Mouse (Mus musculus) MEL-GATA-1-ER (cell line): ENCODE data around the gene Tmem116.
"Not testable (repeated sequence)": the region's sequence is repeated elsewhere in the genome, so short reads cannot be mapped to it uniquely, and the experiment has no call there.

Experiments used
- DNase-seq: peaks from one replicate; pipeline ENCODE4 v3.0.0-alpha.2; 2012; ENCODE audit warnings: low read depth; ENCODE audit errors: extremely low read depth

Gene Tmem116

DNA sequence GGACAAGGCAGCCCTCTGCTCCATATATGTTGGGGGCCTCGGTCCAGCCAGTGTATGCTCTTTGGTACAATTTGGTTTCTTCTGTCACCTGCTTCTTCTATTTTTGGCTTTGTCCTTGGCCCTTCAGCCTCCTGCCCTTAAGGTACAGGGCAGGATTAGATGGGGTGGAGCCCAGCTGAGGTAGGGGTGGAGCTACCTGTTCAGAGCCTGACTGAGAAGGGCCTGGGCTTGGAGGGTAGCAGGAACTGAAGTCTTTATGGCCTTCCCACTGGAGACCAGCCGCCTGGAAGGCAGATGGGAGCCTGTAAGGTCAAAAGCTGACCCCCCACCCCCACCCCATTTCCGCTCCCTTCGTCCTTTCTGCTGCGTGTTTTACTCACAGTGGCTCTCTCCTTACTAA, 11.3 kb downstream of the Tmem116 start:
- no peak for DNase-seq

GRCm38 (mm10) chr5:121463601-121464250, 12.0 kb downstream of the Tmem116 start:
- no peak for DNase-seq

DNA sequence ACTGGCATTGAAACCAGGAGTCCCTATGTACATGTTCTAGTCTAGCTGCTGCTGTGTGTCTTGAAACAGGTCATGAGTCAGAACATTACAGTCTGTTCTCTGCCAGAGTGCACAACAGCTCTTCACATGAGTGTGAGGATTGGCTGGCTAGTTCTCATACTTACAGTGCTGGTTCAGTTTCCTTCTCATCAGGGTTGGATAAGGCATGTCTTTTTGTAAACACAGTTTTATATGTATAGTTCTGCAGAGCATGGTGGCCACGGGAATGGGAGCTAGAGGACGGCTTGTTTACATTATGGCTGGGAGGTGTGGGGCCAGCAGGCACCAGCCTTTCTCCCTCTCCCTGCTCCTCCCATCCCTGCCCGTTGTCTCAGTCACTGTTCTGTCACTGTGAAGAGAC, 17.9 kb downstream of the Tmem116 start:
- no peak for DNase-seq

DNA sequence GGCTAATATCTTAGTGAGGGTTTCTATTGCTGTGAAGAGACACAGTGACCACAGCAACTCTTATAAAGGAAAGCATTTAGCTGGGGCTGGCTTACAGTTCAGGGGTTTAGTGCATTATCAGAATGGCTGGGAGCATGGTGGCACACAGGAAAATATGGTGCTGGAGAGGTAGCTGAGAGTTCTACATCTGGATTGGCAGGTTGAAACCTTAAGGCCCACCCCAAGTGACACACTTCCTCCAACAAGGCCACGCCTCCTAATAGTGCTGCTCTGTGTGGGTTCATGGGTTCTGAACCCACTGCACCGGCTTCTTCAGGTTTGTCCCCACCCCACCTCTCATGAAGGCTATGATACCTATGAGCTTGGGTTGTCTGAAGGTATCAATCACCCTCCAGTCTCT, 20.7 kb downstream of the Tmem116 start:
- no peak for DNase-seq

DNA sequence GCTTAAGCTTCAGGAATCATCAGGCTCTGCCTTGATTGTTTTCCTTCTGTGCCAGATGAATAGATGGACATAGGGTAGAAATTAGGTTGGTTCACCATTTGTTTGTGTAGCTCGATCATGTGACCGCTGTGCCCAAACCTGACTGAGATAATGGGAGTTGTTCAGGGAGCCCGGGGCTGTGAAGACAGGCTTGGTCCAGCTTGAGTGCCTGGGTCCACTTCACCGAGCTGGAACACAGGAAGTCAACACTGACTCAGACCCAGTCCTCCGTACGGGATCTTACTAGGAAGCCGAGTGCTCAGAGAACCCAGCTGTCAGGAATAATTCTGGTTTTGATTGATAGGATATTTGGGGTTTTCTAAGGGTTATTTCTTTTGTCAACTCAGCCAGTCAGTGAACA, 22.9 kb downstream of the Tmem116 start:
- DNase-seq, result no peak

DNA sequence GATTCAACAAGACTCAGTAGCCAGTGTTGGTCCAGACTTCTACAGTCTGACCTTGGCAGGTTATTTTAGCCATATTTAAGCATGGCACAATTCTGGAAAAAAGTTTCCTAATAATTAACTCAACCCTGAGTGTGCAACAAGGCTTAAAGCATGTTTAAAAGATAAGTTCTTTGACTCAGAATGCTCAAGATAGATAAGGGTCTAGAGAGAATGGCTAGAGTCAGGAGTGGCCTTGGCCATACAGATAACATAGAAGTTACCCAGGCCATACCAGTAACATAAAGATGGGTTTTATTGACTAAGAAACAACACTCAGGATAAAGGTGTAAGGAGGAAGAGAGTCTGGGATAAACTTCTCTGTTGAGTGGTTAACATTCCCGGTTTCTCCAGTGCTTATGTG, 24.3 kb downstream of the Tmem116 start:
- DNase-seq, result peak; percentile 20

- peak; percentile 60 for DNase-seq
These were observed 26.0 kb downstream of the Tmem116 start for GRCm38 (mm10) chr5:121477680-121478079.

DNA sequence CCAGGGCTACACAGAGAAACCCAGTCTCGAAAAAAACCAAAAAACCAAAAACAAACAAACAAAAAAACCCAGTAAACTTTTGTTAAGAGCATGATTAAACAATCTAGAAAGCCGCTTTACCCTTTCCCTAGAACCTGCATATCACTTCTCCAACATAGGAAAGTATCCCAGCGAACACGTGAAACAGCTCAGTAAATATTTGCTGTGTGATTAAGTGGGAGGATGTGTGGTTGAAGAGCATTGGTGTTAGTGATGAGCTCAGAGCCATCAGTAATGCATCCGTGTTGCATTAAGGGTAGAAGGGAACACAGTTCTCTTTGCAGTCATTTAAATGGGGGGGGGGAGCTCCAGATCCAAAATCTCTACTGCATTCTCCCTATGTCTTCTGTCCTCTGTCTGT, 33.1 kb downstream of the Tmem116 start:
- DNase-seq, result no peak

DNA sequence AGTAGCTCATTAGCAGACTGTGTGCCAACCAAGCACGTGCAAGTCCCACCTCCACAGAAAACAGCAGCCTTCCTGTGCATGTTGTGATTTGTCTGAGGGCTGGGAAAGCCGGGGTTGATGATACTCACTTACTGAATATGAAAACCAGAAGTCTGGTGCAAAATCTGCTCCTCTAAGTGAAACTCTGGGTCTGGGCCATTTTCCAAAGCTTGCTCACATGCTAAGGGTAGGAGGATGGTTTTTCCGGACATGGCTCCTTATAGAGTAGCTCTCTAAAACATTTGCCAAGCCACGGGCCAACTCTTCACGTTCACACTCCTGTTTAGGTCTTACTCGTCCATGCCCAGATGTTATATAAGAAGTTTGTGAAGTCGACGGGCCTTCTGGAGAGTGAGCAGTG, 41.6 kb downstream of the Tmem116 start:
- DNase-seq, result no peak

GRCm38 (mm10) chr5:121500719-121501118, 49.0 kb downstream of the Tmem116 start:
- no peak for DNase-seq

DNA sequence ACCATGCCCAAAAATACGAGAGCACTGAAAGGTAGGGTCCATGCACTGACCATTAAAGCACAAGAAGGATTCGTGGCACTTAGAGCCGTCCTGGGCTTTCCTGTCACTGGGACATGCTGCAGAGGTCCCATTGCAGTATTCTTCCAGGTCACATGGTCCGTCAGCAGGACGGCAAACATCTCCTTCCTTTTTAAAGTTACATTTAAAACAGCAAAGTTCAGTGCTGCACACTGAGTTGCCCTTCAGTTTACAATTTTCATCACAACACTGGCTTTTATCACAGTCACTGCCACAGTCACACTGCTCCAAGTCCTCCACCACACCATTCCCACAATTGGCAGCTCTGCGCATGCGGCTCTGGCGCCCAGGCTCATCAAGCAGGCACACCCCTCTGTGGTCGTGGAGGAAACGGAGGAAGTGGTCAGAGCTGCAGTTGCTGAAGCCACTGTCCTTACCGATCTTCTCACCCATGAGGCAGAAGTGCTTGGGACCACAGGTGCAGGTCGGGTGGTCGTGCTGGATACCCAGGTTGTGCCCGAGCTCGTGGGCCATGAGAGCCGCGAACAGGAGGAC, 49.8 kb downstream of the Tmem116 start:
- not testable (repeated sequence) for DNase-seq

DNA sequence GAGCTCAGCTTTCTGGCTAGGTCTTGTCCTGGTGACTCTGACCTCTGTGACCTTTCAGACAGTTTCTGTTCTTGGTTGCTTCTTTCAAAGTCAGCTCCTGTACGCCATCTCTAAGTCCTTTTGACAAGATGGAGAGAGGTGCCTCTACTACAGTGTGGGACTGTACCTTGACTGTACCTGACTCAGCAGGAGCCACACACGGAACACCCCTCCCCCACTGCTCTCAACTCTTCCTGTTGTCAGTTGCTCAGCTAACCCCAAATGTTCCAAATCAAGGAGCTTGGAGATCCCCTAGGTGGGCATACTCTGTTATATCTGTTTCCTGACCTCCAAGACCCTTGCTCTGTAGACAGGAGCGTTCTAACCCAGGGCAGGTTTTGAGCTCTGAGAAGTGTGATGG, 51.5 kb downstream of the Tmem116 start, which contains the start of gene Adam1b:
Adam1b (minus strand) TSS at position 205 of the 400 bp plus-strand sequence.
- no peak for DNase-seq

DNA sequence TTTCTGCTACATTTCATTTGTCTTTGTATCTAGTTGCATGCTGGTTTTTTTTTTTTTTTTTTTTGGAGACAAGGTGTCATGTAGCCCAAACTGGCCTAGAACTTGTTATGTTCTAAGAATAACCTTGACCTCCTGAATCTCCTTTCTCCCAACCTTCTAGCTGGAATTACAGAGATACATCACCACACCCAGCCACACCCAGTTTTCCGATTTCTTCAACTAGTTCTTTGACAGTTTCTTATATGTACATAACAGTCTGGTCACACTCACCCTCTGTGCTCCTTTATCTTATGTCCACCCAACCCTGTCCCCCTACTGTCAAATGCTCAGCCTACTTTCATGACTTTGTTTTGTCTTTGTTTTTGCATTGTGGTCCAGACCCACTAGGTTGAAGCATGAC, 55.2 kb downstream of the Tmem116 start:
- no peak for DNase-seq

- no peak for DNase-seq
These were observed 58.3 kb downstream of the Tmem116 start for GRCm38 (mm10) chr5:121510009-121510408.

DNA sequence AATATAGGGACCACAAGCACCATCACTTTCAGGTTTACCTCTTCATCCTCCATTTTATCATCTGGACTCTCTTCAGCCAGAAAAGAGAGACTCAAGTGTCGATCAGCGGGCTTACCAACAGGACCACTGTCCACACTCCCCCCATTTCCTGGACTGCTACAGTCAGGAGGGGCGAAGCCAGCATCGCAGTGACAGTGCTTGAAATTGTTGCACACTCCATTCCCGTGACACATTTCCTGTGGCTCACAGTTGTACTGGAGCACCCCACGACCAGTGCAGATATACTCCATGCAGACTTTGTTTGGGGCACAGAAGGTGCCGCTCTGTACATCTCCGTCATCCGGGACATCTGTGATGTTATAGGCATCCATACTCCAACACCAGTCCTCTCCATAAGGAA, 67.3 kb downstream of the Tmem116 start:
- DNase-seq, result no peak

DNA sequence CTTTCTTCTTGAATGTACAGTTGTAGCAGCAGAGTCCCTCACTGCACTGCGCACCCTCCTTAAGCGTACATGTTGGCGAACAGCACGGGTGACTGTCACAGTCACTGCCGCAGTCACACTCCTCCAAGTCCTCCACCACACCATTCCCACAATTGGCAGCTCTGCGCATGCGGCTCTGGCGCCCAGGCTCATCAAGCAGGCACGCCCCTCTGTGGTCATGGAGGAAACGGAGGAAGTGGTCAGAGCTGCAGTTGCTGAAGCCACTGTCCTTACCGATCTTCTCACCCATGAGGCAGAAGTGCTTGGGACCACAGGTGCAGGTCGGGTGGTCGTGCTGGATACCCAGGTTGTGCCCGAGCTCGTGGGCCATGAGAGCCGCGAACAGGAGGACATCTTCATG, 68.1 kb downstream of the Tmem116 start:
- DNase-seq, result not testable (repeated sequence)

- DNase-seq, result no peak
These were observed 74.2 kb downstream of the Tmem116 start for GRCm38 (mm10) chr5:121525774-121526450.

GRCm38 (mm10) chr5:121526526-121526925, 74.8 kb downstream of the Tmem116 start:
- no peak for DNase-seq

DNA sequence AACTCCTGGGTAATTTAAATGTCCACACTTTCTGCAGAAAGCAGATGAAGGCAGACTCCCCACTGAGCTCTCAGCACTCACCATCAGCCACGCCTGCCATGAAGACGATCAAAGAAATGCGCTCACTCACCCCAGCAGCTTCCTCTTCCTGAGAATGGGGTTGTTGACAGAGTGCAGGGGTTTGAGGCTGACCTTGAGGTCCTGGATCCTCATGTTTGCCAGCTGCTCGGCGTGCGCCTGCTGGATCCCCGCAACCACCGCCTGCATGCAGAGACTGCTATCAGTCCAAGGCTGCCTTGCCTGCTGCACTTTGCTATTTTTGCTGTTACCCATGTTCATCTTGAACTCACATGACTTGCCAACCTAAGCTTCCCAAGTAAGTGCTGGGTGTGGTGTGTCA, 75.3 kb downstream of the Tmem116 start:
- no peak for DNase-seq

- no peak for DNase-seq
These were observed 82.8 kb downstream of the Tmem116 start for GRCm38 (mm10) chr5:121534521-121534920.

- DNase-seq, result no peak
These were observed 83.4 kb downstream of the Tmem116 start for GRCm38 (mm10) chr5:121535116-121535515.

- no peak for DNase-seq
These were observed 85.3 kb downstream of the Tmem116 start for GRCm38 (mm10) chr5:121536921-121537555.
